Mouse (Mus musculus) adrenal gland, adult (tissue): ENCODE data around the gene Ephx1.

ENCODE experiments used
- DNase-seq, 2 experiments: peaks; one replicate each; pipeline ENCODE4 v3.0.0; 2022 to 2023; ENCODE audit warnings: low spot score in 1 of 2; ENCODE audit not compliant: inconsistent age in 2 of 2

Ephx1 gene

DNA sequence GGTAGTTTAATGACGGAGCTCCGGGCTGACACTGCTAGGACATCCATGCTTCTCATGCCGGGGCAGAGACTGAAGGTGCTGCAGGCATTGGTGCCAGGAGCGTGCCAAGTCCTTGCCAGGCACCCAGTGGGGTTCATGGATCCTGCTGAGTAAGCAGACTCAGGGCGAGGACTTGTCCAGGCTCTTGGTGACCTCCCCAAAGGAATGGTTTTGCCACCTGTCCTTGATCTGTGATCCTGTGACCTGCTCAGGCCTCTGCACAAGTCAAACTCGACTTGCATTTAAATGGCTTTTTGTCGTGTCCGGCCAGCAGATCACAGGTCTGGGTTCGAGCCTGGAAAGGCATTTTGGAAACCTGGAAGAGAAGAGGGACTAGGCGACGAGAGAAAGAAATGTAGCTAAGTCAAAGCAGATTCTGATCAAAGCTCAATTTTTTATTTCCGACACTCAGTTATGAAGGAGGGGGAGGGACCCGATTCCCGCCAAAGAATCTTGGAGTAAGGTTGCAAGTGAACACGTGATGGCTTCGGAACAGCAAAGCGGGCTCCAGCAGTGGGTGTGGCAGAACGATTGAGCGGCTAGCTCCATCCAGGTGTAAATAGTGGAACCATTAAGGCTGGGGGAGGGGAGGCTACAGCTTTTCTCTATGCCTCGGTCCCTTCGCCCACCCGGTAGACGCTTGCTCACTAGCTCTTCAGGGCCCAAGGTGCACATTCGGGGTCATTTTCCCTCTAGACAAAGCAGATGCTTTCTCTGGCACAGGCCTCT is 41.0 kb downstream of the Ephx1 start:
- DNase-seq: no peak

- DNase-seq: peak; percentile 54 to 86
Measured at GRCm38 (mm10) chr1:180976110-180976679, 44.5 kb downstream of the Ephx1 start.

- peak in 1 of 2 experiments; percentile 81 for DNase-seq
Measured at GRCm38 (mm10) chr1:180974126-180974746, 46.5 kb downstream of the Ephx1 start.

DNA sequence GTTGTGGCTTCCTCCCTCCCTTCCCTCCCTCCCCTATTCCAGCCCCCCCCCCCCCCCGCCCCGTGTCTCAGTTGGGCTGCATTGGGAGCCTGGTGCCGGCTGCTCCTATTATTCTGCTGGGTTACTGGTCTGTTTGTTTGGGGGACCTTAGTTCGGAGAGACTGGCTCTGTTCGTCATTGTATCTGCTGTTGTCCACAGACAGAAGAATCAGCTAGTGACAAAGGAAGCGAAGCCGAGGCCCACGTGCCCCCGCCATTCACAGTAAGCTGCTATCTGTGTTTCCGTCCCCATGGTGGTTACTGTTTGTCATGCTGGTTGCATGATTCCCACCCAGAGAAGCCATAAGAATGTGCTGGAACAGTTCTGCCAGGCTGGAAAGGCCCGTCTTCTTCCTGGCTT is 47.8 kb downstream of the Ephx1 start:
- DNase-seq: no peak

- no peak for DNase-seq
Measured at GRCm38 (mm10) chr1:180967261-180967660, 53.4 kb downstream of the Ephx1 start.

GRCm38 (mm10) chr1:180966542-180966941 is 54.2 kb downstream of the Ephx1 start:
- DNase-seq: peak; percentile 71 to 87

- DNase-seq: peak in 1 of 2 experiments; percentile 43
Measured at GRCm38 (mm10) chr1:180965786-180966185, 54.9 kb downstream of the Ephx1 start.

DNA sequence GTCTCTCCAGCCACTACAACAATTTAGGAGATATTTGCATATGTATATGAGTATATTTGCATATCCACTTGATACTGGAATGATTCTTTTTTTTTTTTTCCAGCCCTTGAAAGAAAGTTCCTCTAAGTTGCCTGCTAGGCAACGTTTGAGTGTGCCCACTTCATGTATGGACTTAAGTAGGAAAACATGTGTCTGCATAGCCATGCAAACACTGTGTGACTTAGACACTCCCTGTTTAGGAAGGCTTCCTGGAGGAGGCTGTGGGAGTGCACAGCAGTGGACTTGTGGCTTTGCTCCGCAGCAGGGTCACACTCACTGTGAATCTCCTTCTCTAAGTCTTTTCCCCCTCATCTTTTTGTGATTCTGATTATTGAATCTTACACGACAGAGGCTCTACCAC is 61.9 kb downstream of the Ephx1 start:
- DNase-seq: no peak

GRCm38 (mm10) chr1:180957989-180958388 is 62.7 kb downstream of the Ephx1 start:
- no peak for DNase-seq

GRCm38 (mm10) chr1:180956973-180957381 is 63.7 kb downstream of the Ephx1 start:
- DNase-seq: peak; percentile 67 to 78

DNA sequence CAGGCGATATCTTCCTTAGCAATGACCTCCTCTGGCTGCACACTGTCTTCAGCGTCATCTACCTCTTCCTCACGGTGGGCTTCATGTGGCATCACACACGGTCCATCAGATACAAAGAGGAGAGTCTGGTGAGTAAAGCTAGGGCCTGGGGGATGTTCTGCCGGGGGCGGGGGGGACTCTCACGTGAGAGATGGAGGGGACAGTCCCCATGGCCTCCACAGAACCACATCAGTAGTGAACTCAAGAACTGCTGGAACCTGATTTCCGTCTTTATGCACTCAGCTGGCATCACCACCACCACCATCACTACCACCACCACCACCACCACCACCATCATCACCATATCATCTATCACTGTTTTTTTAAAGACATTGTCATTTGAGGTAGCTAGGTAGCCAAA is 64.3 kb downstream of the Ephx1 start:
- DNase-seq: no peak

DNA sequence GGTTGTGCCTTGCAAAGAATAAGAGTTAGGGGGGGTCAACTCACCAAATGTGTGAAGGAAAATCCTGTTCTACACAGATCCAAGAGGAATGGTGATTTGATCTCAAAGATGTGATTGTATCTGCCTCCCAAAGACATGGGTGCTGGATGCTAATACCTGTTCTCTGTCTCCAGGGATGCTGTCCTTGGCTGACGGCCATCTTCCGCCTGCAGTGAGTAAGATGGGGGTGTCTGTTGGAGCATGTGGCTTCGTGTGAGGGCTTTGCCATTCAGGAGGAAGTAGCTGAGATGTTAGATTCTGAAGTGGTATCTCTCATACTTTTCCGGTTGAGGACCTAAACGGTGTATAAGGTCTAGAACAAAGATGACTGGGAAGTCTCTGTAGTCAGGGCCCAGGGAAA is 67.9 kb downstream of the Ephx1 start:
- DNase-seq: no peak

DNA sequence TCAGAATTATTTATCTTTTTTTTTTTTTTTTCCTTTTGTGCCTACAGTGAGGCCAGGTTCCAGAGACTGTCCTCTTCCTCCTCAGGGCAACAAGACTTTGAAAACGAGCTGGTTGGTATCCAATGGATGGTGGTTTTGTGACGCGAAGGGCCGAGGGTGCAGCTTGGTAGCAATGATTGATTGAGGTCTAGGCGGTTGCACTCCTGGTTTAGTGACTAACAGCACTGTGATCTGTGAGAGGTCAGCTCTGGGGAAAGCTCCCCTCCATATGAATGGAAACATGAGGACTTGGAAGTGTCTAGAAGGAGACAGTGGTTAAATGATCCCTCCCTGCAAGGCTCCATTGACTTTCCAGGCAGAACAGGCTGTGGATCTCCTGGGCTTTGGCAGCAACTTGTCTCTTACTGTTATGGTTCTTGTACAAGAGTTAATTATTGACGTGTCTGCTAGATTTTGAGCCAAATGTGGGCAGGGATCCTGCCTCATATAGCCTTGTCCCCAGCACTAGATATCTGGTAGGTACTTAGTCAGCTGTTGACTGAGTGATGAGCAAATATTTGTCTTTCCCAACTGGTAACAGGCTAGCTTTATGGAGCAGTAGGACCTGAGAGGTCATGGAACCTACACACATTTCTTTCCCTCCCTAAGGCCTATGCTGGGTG is 68.5 kb downstream of the Ephx1 start:
- peak in 1 of 2 experiments; percentile 75 for DNase-seq

- peak; percentile 86 to 94 for DNase-seq
Measured at GRCm38 (mm10) chr1:180946448-180946847, 74.3 kb downstream of the Ephx1 start.

DNA sequence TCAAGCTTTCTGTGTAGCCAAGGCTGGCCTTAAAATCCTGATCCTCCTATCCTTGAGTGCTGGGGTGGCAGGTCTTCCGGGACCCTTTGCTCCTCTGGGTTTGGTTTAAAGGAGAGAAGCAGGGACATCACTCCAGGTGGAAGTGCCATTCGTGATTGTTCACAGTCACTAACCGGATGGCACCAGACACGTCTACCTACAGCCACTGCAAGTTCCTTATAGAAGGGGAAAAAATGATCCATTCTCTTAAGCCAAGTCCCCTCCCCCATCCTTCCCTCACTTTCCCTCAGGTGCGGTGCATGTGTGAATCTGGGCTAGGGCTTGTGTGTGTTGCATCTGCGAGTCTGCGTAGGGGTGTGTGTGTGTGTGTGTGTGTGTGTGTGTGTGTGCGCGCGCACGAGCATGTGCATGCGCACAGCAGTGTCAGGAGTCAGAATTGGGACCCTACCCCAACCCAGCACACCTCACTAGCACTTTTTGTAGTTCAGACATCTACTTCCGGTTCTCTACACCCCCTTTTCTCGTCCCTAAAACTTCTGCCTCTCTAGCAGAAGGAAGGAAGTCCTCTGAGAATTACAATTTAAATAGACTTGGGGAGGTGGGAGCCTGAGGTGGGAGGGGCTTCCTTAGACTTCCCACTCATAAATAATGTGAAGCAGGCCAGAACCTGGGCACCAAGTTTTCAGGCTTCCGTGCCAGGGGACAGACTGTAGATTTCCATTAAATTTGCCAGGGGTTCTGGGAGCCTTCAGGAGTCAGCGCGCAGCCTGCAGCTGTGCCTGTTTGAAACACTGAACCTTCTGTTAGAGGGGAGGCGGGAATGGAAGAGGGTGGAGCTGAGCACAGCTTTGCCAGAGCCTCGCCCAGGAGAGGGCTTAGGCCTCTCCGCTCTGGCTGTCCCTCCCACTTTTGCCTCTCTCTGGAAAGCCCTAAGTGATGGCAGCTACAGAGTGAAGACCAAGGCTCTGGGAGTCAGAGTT is 75.4 kb downstream of the Ephx1 start:
- DNase-seq: peak; percentile 66 to 84

DNA sequence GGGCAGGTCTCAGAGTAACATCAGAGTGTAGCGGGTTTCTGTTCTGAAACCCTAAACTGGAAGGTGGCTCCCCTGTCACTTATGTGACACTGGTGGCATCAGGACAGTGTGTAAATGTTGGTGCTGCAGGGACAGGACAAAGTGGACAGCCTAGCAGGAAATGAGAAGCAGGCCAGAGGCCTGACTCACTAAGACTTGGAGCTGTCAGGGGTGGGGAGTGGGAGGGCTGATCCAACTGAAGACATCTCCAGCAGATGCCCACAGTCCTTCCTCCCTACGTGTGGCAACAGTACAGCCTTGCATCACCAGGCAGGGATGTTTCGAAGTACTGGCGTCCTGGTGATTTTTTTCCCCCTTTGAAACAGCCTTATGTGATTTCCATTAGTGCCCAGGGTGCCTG is 76.2 kb downstream of the Ephx1 start:
- peak; percentile 64 to 78 for DNase-seq

- peak; percentile 82 to 87 for DNase-seq
Measured at GRCm38 (mm10) chr1:180943896-180944295, 76.8 kb downstream of the Ephx1 start.

DNA sequence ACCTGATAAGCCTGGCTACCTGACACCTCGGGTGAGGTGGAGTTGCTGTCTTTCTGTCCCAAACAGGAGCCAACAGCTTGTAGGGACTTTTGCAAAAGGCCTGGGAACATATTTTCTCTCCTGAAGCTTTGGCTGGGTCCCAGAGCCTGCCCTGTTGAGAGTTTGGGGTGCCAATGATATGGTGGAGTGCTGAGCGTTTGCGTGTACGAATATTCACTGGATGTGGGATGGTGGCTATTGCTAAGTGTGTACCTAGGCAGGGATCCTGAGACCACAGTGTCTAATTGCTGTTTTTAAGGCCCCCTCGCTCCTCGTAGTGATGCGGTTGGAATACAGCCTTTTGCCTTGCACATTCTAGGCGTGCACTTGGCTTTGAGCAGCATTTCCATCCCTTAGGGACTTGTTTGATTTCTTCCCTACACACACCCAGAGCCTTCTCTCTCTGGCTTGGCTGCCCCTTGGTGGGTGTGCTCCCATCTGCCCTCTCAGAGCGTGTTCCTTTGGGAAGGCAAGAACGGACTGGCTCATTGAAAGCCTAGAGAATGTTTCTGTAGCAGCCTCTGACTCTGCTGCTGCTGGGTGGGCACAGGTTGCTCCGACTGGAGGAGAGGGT is 77.6 kb downstream of the Ephx1 start:
- DNase-seq: peak in 1 of 2 experiments; percentile 36

DNA sequence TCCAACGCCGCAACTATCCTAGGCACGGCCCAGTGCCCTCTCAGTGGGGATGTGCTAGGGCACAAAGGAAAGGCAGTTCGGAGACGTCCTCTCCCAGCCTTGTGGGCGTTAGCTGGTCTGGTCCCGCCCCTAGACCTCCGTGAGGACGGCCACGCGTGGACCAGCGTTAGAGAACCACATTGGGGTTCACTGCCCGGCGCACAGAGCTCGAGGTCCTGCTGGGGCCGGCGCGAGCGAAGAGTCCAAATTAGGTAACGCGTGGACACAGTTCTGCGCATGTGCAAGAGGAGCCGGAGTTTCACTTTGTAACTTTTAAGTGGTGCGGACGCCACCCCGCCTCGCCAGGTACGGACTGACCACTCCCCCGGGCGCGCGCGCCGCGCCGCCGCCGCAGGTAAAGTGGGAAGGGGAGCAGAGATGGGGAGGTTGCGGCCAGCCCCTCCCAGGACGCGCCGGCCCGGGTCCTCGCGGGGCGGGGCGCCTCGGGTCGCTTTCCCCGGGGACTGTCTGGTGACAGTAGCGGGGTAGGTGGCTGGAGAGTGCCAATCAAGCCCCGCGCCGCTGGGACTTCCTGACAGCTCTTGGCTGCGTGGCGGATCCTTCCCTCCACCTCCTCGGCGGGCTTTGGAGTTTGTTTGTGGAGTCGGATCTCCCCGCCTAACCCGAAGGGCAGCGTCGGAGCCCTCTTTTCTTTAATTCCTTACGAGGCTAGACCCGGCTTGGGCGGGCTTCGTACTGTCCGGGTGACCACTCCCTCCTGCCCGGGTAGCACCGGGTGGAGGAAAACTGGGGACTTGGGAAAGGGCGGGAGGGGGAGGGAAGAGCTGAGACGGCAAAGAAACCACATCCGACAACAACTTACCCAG is 78.3 kb downstream of the Ephx1 start, which contains the start of gene Tmem63a:
TSS of gene Tmem63a (plus strand) at position 179 of the 866 bp plus-strand sequence.
- peak; percentile 87 to 96 for DNase-seq
